In genomic region chr3:110144301-110145055, GRCm38 (mm10) we compare ENCODE assay signal across 9 mouse cellular contexts. TPM values are rescaled to one million over a fixed set of nuclear protein-coding genes. Genes with fewer than 3 reads are reported as not detected.
DNase-seq lines count a peak whose midpoint lies in the region; ATAC-seq lines count a peak whose summit lies in the region.
"Had no signal": no experiment of that assay in that cellular context is flagged by ENCODE, and none has a peak within 500 bp of the region (broad histone marks: within the 10 kb centered on the region; RNA-seq: fewer than 3 reads in every experiment).

No protein-coding gene starts in this region.

- H3K4me3 ChIP-seq in heart, embryonic 12.5 days, result no peak overlapping the region; the same call in 1 of the 2 replicates
- no peak overlapping the region; the same call in 1 of the 2 replicates for H3K4me3 ChIP-seq in forebrain, embryonic 16.5 days (replicated peaks; ENCODE audit: low read length)
- peak overlapping the region; percentile 46 for H3K4me3 ChIP-seq in midbrain, embryonic 16.5 days (ENCODE audit: low read depth, low read length)

- H3K4me2 ChIP-seq in heart, embryonic 12.5 days, result 0 out of 2 replicates have a peak overlapping the region, but pooled peaks have one; percentile 100
- peak overlapping the region; percentile 98 for H3K4me2 ChIP-seq in forebrain, embryonic 16.5 days (ENCODE audit: low read length)
- peak overlapping the region; percentile 73 for H3K4me2 ChIP-seq in midbrain, embryonic 16.5 days (ENCODE audit: low read length)

- whole genome bisulfite sequencing in heart, embryonic 12.5 days, result 33% methylated on average over 6 of the region's 6 CpGs
- WGBS in forebrain, embryonic 16.5 days, result 37% methylated on average over 6 of the region's 6 CpGs
- WGBS in midbrain, embryonic 16.5 days, result 36% methylated on average over 6 of the region's 6 CpGs

- DNase-seq in heart, adult 8-10 months (ENCODE audit: low spot score), result no peak
- peak; percentile 37 to 44 for DNase-seq in cerebellum, adult 18-20 months
- DNase-seq in left cerebral cortex, postnatal 10 days (ENCODE audit: extremely low spot score in 1 of 2, low spot score in 2 of 2), result no peak
- DNase-seq in kidney, postnatal 14 days, result no peak
- no peak for DNase-seq in kidney, adult 9 months

- H3K9ac ChIP-seq in heart, embryonic 12.5 days, result no peak overlapping the region
- H3K9ac ChIP-seq in forebrain, embryonic 16.5 days (replicated peaks; ENCODE audit: low read depth, low read length), result no peak overlapping the region
- H3K9ac ChIP-seq in midbrain, embryonic 16.5 days (ENCODE audit: low read depth, low read length), result peak overlapping the region; percentile 81; the same call in 1 of the 2 replicates

- peaks cover 23% of the 10 kb centered on the region for H3K27me3 ChIP-seq in heart, embryonic 12.5 days (replicated peaks)
- no peaks in the 10 kb centered on the region; the same call in 1 of the 2 replicates for H3K27me3 ChIP-seq in forebrain, embryonic 16.5 days (replicated peaks; ENCODE audit: control insufficient read depth, insufficient read depth, low read length)
- no peaks in the 10 kb centered on the region for H3K27me3 ChIP-seq in midbrain, embryonic 16.5 days (ENCODE audit: control insufficient read depth, insufficient read depth, low read depth, low read length)

- H3K36me3 ChIP-seq in heart, embryonic 12.5 days, result no peaks in the 10 kb centered on the region
- H3K36me3 ChIP-seq in forebrain, embryonic 16.5 days (ENCODE audit: control insufficient read depth, insufficient read depth), result no peaks in the 10 kb centered on the region
- no peaks in the 10 kb centered on the region for H3K36me3 ChIP-seq in midbrain, embryonic 16.5 days (ENCODE audit: control insufficient read depth, insufficient read depth, low read length)

- no peak for ATAC-seq in heart, embryonic 12.5 days (ENCODE audit: insufficient number of reproducible peaks, low FRiP score)
- no peak for ATAC-seq in forebrain, embryonic 16.5 days
- ATAC-seq in midbrain, embryonic 16.5 days, result 0 out of 2 replicates have a peak, but pooled peaks have one; percentile 9

- no peaks in the 10 kb centered on the region for H3K9me3 ChIP-seq in heart, embryonic 12.5 days (replicated peaks)
- H3K9me3 ChIP-seq in forebrain, embryonic 16.5 days (ENCODE audit: control insufficient read depth, low read length), result no peaks in the 10 kb centered on the region
- no peaks in the 10 kb centered on the region for H3K9me3 ChIP-seq in midbrain, embryonic 16.5 days (replicated peaks; ENCODE audit: control insufficient read depth, low read length, poor library complexity, severe bottlenecking)

- no peaks in the 10 kb centered on the region for H3K4me1 ChIP-seq in heart, embryonic 12.5 days (replicated peaks)
- peaks cover 12% of the 10 kb centered on the region for H3K4me1 ChIP-seq in forebrain, embryonic 16.5 days (replicated peaks; ENCODE audit: control insufficient read depth, insufficient read depth, low read length)
- H3K4me1 ChIP-seq in midbrain, embryonic 16.5 days (ENCODE audit: control insufficient read depth, insufficient read depth, low read length), result no peaks in the 10 kb centered on the region

- intact Hi-C loops in left cerebral cortex, postnatal 10 days (cut with DNase I), result loop anchor here (5.0 to 10.0 kb wide), 3 partner anchors 620 to 923 kb away; no protein-coding TSS in a partner anchor

- no peak overlapping the region for H3K27ac ChIP-seq in heart, embryonic 12.5 days (ENCODE audit: poor library complexity, severe bottlenecking)
- H3K27ac ChIP-seq in forebrain, embryonic 16.5 days (ENCODE audit: low read length), result no peak overlapping the region
- peak overlapping the region; percentile 91 for H3K27ac ChIP-seq in midbrain, embryonic 16.5 days (ENCODE audit: low read length)

RNA-seq across cellular contexts. Expression of gene Ntng1, which starts 0.7 kb away (rescaled TPM):
- polyA plus RNA-seq in heart, embryonic 12.5 days (2016; fragmentation: Nextera tagmentation; extraction: Ambion mirVana), result 0.26 and 0.28 TPM in 2 replicates
- total RNA-seq in heart, adult 8-10 months (2022), result under 1 TPM in 2 of 4 experiments, not detected in 2; 0.16 to 0.37 TPM
- polyA plus RNA-seq in forebrain, embryonic 16.5 days (2015; fragmentation: Nextera tagmentation; extraction: Ambion mirVana), result 5.6 and 10.7 TPM in 2 replicates
- polyA plus RNA-seq in midbrain, embryonic 16.5 days (2015; fragmentation: Nextera tagmentation; extraction: Ambion mirVana), result 53.8 and 67.7 TPM in 2 replicates
- 10 to 100 TPM; 26.5 to 31.7 TPM for total RNA-seq in left cerebral cortex, postnatal 10 days (2021)
- total RNA-seq: liver, adult 2 months had no signal
- polyA plus RNA-seq: liver, adult 2 months had no signal

Comparison
In these comparisons a context has a peak if more than half of its experiments do, and no peak if none do; other contexts are left out.
1. DNase-seq: peak in cerebellum, adult 18-20 months (2 of 2); none in heart, adult 8-10 months (single experiment), left cerebral cortex, postnatal 10 days (0 of 2), kidney, postnatal 14 days (single experiment) and kidney, adult 9 months (single experiment).
2. Peak in every context shown above with its lines, with median percentiles within 50 percentile points of each other: H3K4me2 ChIP-seq.